Mouse (Mus musculus): ENCODE results near the gene Gm14085.

GRCm38 (mm10) chr2:122484641-122485040 lies at the start of gene Gm14085:
- TF ChIP-seq ZMIZ1 (IDR thresholded peaks at IDR 0.05; ENCODE audit: low read depth, low read length) (no peak), JUND (IDR thresholded peaks at IDR 0.05; ENCODE audit: low read depth, low read length) (no peak), POLR2A (IDR thresholded peaks at IDR 0.05; ENCODE audit: control insufficient read depth in 1 of 2, insufficient read depth in 1 of 2, low read depth in 1 of 2, low read length in 2 of 2, poor library complexity in 1 of 2) (no peak), ZKSCAN1 (IDR thresholded peaks at IDR 0.05; ENCODE audit: low read depth, low read length) (no peak), CTCF (IDR thresholded peaks at IDR 0.05 in 2 of 3, conservative IDR thresholded peaks at IDR 0.05 in 1 of 3; ENCODE audit: control insufficient read depth in 1 of 3, insufficient read depth in 1 of 3, low read depth in 2 of 3, low read length in 3 of 3, poor library complexity in 1 of 3, severe bottlenecking in 1 of 3) (no peak), RAD21 (IDR thresholded peaks at IDR 0.05; ENCODE audit: low read depth, low read length) (no peak), GABPA (IDR thresholded peaks at IDR 0.05; ENCODE audit: low read depth, low read length) (no peak), NRF1 (IDR thresholded peaks at IDR 0.05; ENCODE audit: insufficient read depth, low read depth, low read length, poor library complexity, severe bottlenecking) (no peak), CHD2 (IDR thresholded peaks at IDR 0.05; ENCODE audit: low read length) (no peak), MYC (IDR thresholded peaks at IDR 0.05; ENCODE audit: low read depth, low read length) (no peak), USF1 (IDR thresholded peaks at IDR 0.05; ENCODE audit: low read depth, low read length) (no peak), POLR2AphosphoS5 (IDR thresholded peaks at IDR 0.05; ENCODE audit: borderline replicate concordance, low read depth, low read length) (no peak)
